Mouse (Mus musculus) brain, embryonic 14.5 days (tissue): ENCODE measurements around the gene Hoxa3. TPM values are rescaled to one million over a fixed set of nuclear protein-coding genes. Genes with fewer than 3 reads are reported as not detected.

Experiments used
- DNase-seq: peaks from one replicate; pipeline ENCODE4 v3.0.0-alpha.2; 2011; ENCODE audit warnings: low read depth
- CTCF ChIP-seq: fragments of 200-500 bp; IDR thresholded peaks from 2 replicates; pipeline ENCODE4 v1.5.1; 2012; ENCODE audit warnings: inconsistent platforms, mild to moderate bottlenecking, moderate library complexity, borderline replicate concordance; ENCODE audit not compliant: insufficient read depth, insufficient read length; ENCODE audit errors: extremely low read depth
- POLR2A ChIP-seq: fragments of 200-500 bp; IDR thresholded peaks from 2 replicates; pipeline ENCODE4 v1.6.1; 2012; ENCODE audit warnings: mild to moderate bottlenecking, inconsistent platforms, borderline replicate concordance; ENCODE audit not compliant: poor library complexity, insufficient read depth, insufficient read length, severe bottlenecking; ENCODE audit errors: extremely low read depth
- polyA plus RNA-seq: library from polyadenylated mRNA; depleted of rRNA; stranded (reverse); fragments of >200 nt; gene quantifications from 2 replicates; pipeline ENCODE4 v1.2.3, GENCODE M21; 2012

Gene Hoxa3
- polyA plus RNA-seq, 1 experiment: 20.3 TPM

GRCm38 (mm10) chr6:52241001-52241621 lies 28.0 kb upstream of the Hoxa3 start:
- DNase-seq: no peak
- TF ChIP-seq CTCF (no peak), POLR2A (no peak)

GRCm38 (mm10) chr6:52240389-52241000 lies 27.4 kb upstream of the Hoxa3 start, which contains the start of gene Hoxa10:
Hoxa10 (minus strand) TSS chr6:52240854.
- TF ChIP-seq CTCF (peak; percentile 87), POLR2A (no peak)
- DNase-seq: peak; percentile 82

- DNase-seq: no peak
- TF ChIP-seq CTCF (no peak), POLR2A (no peak)
These were observed 26.7 kb upstream of the Hoxa3 start for GRCm38 (mm10) chr6:52239625-52240388.

- no peak for DNase-seq
- TF ChIP-seq CTCF (no peak), POLR2A (no peak)
These were observed 25.8 kb upstream of the Hoxa3 start for GRCm38 (mm10) chr6:52238976-52239375.

DNA sequence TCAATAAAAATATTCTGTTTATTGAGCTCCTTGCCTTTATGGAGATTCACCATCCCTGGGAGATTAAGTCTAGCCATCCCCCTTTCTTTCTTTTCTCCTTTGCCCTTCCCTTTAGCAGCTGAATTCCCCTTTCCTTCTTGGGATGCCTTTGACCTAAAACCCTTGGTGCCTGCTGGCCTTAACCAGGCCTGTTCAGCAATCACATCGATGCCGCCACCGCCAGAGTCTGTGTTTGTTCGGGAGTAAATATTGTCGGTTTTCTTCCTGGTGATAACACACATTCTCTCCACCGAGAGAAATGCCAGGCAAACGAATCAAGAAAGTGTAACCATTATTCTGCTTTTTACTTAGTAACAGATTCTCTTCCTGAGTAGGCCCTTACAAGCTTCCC lies 25.0 kb upstream of the Hoxa3 start:
- DNase-seq: no peak
- TF ChIP-seq POLR2A: no peak
- no peak for TF ChIP-seq CTCF

DNA sequence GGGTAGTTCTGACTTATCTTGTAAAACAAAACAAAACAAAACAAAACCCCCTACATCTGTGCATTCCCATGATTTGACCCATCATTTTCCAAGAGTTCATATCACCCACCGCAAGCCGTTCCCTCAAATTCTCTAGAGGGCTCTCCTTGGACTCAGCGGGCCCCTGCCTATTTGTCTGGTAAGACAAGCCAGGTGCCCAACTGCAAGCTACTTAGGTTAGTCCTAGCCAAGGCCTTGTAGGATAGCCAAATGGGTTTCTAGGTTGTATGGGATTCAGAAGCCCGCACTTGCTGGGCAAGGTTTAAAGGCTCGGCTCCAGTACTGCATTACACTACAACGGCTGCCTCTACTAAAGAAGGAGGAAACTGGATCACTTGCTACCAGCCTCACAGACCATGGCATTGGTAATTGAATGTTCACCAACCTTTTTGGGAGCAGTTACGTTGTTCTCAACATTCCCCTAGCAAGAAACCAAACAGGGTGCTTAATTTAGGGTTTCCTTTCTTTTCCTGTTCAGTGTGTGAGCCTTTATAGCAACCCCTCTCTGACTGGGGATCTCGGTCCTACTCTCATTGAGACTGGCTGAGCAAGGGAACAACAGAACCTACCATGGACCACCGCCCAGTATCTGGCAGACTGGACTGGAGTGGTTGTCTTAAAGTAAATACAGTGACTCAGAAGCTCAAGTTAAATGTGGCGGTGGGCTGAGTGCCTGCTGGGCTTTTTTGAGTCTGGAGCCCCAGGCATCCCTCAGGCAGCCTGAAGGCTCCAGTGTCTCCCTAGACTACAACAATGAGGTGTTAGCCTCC lies 24.4 kb upstream of the Hoxa3 start:
- no peak for DNase-seq
- TF ChIP-seq POLR2A: no peak
- TF ChIP-seq CTCF: no peak

GRCm38 (mm10) chr6:52236806-52237205 lies 23.7 kb upstream of the Hoxa3 start:
- TF ChIP-seq POLR2A (no peak), CTCF (no peak)

DNA sequence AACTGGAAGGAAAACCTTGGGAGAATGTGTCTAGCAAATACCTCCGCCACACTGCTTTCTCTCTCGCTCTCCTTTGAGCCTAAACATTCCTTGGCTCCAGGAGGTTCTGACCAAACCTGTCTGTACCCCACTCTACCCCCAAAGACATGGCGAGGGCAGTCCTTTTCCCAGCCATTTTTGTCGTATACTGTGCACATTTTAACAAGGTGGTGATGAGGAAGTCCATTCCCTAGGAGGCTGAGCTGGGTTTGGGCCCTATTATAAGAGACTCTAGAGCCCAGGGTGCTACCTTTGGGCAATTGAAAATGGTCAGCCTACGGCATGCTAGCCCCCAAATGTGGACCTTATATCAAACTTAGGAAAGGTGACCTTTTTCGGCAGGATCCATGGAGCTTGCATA lies 22.7 kb upstream of the Hoxa3 start:
- DNase-seq: no peak
- TF ChIP-seq CTCF: no peak
- no peak for TF ChIP-seq POLR2A

More at GRCm38 (mm10) chr6:52236806-52237205, 23.7 kb upstream of the Hoxa3 start:
- no peak for DNase-seq

DNA sequence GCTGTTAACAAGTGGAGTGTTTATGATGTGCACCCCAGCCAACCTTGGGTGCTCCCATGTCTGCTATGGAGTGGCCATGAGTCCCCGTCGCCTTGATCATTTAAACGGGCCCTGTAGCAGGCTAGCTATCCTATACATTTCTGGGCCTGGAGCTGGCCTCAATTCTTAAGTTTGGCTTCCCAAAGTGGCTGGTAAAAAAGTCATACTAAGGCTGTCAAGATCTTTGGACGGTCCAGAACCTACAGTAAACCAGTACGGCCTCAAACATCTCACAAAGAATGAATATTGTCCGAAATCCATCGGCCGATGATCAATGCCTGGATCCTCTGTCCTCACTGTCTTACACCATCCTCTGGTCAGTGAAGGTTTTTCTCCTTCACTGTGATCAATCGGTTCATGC lies 22.1 kb upstream of the Hoxa3 start:
- TF ChIP-seq CTCF: no peak
- no peak for TF ChIP-seq POLR2A
- DNase-seq: no peak

GRCm38 (mm10) chr6:52234428-52235140 lies 21.4 kb upstream of the Hoxa3 start:
- TF ChIP-seq POLR2A (no peak), CTCF (no peak)
- DNase-seq: no peak

GRCm38 (mm10) chr6:52233546-52234427 lies 20.7 kb upstream of the Hoxa3 start:
- no peak for DNase-seq
- no peak for TF ChIP-seq POLR2A
